Mouse (Mus musculus): ENCODE results near the gene Pabpc1l.

- TF ChIP-seq E2F4 (IDR thresholded peaks at IDR 0.05; ENCODE audit: insufficient read depth) (no peak), USF1 (IDR thresholded peaks at IDR 0.05; ENCODE audit: low read depth) (no peak), POLR2A (IDR thresholded peaks at IDR 0.05; ENCODE audit: insufficient read length, low read depth) (no peak), CEBPB (IDR thresholded peaks at IDR 0.05; ENCODE audit: insufficient read depth, poor library complexity, severe bottlenecking) (no peak), MAX (IDR thresholded peaks at IDR 0.05; ENCODE audit: low read depth) (no peak), SRF (IDR thresholded peaks at IDR 0.05; ENCODE audit: control insufficient read depth, insufficient read length, low read depth) (no peak), TCF3 (IDR thresholded peaks at IDR 0.05; ENCODE audit: insufficient read length, low read depth) (no peak), TCF12 (IDR thresholded peaks at IDR 0.05; ENCODE audit: insufficient read depth, poor library complexity, severe bottlenecking) (no peak), REST (IDR thresholded peaks at IDR 0.05; ENCODE audit: insufficient read depth, insufficient read length) (no peak), POLR2AphosphoS2 (IDR thresholded peaks at IDR 0.05; ENCODE audit: insufficient read length, low read depth) (no peak), MYOD1 (IDR thresholded peaks at IDR 0.05; ENCODE audit: control insufficient read depth in 1 of 3, insufficient read length in 2 of 3, low read depth in 2 of 3) (no peak)
These were observed 29.0 kb upstream of the Pabpc1l start for GRCm38 (mm10) chr2:163996275-163996674.

Measured in myocyte (in vitro differentiated cells).